Comparison of ENCODE assay signal across 10 mouse cellular contexts in genomic region chr11:43569595-43569994, GRCm38 (mm10). TPM values are rescaled to one million over a fixed set of nuclear protein-coding genes. Genes with fewer than 3 reads are reported as not detected.
A peak's percentile ranks its signal among the peaks of the same experiment; 100 is the strongest.
DNase-seq lines count a peak whose midpoint lies in the region; ATAC-seq and TF ChIP-seq lines count a peak whose summit lies in the region.
"Had no signal": no experiment of that assay in that cellular context is flagged by ENCODE, and none has a peak within 500 bp of the region (broad histone marks: within the 10 kb centered on the region; RNA-seq: fewer than 3 reads in every experiment).

No protein-coding gene starts in this region.

- peaks cover 22% of the 10 kb centered on the region for H3K4me1 ChIP-seq in forebrain, embryonic 15.5 days
- H3K4me1 ChIP-seq in lung, embryonic 14.5 days (ENCODE audit: insufficient read depth) = no peaks in the 10 kb centered on the region; the same call in 1 of the 2 replicates

- intact Hi-C loops in heart, postnatal 10 days (cut with DNase I) = loop anchor here (2.0 to 5.0 kb wide), 3 partner anchors 21 to 77 kb away; partner anchors contain the start of gene Ccnjl

- H3K4me3 ChIP-seq in forebrain, embryonic 15.5 days = no peak overlapping the region
- H3K4me3 ChIP-seq in lung, embryonic 14.5 days (ENCODE audit: low read depth, low read length) = no peak overlapping the region

- peak; percentile 80 for ATAC-seq in forebrain, embryonic 15.5 days (replicated peaks)
- peak; percentile 80 for ATAC-seq in lung, embryonic 14.5 days (ENCODE audit: insufficient read depth)

- no peak overlapping the region for H3K4me2 ChIP-seq in forebrain, embryonic 15.5 days (replicated peaks)
- H3K4me2 ChIP-seq in lung, embryonic 14.5 days = no peak overlapping the region

- no peak for TF ChIP-seq CTCF in lung, embryonic 14.5 days (IDR thresholded peaks at IDR 0.05; ENCODE audit: low read depth)

- H3K9ac ChIP-seq in forebrain, embryonic 15.5 days (replicated peaks) = no peak overlapping the region
- no peak overlapping the region for H3K9ac ChIP-seq in lung, embryonic 14.5 days

- H3K9me3 ChIP-seq in forebrain, embryonic 15.5 days = no peaks in the 10 kb centered on the region
- H3K9me3 ChIP-seq in lung, embryonic 14.5 days (ENCODE audit: low read depth, low read length) = no peaks in the 10 kb centered on the region

- no peaks in the 10 kb centered on the region for H3K36me3 ChIP-seq in forebrain, embryonic 15.5 days
- H3K36me3 ChIP-seq in lung, embryonic 14.5 days (ENCODE audit: insufficient read depth) = 0 out of 2 replicates have a peak, but pooled peaks cover 3% of the 10 kb centered on the region

- 46% methylated on average over 11 of the region's 11 CpGs for WGBS in forebrain, embryonic 15.5 days
- 70% methylated on average over 11 of the region's 11 CpGs for WGBS in lung, embryonic 14.5 days

- no peaks in the 10 kb centered on the region for H3K27me3 ChIP-seq in forebrain, embryonic 15.5 days
- H3K27me3 ChIP-seq in lung, embryonic 14.5 days (ENCODE audit: insufficient read depth, low read length) = no peaks in the 10 kb centered on the region

- H3K27ac ChIP-seq in forebrain, embryonic 15.5 days (replicated peaks) = peak overlapping the region; percentile 24; the same call in 1 of the 2 replicates
- peak overlapping the region; percentile 73 for H3K27ac ChIP-seq in lung, embryonic 14.5 days (ENCODE audit: low read depth)

- peak; percentile 45 for DNase-seq in retina, adult 2 months (ENCODE audit: low read depth, low spot score)
- no peak for DNase-seq in retina, embryonic 14.5 days (ENCODE audit: low spot score)
- DNase-seq in heart, postnatal 10 days = peak; percentile 93
- DNase-seq in kidney, postnatal 14 days = peak; percentile 87
- DNase-seq in lung, embryonic 14.5 days = peak; percentile 84
- DNase-seq in right cerebral cortex, postnatal 4 days = peak; percentile 56
- no peak for DNase-seq in embryo, embryonic 10.5 days (ENCODE audit: low spot score)

RNA-seq across cellular contexts. Expression of gene 4933415A04Rik, which starts 17.2 kb away (rescaled TPM):
- polyA plus RNA-seq in forebrain, embryonic 15.5 days (2015; fragmentation: Nextera tagmentation; extraction: Ambion mirVana) = 2.9 and 3.6 TPM in 2 replicates
- 1 to 10 TPM; 2.7 to 3.4 TPM for total RNA-seq in heart, postnatal 10 days (2021)
- polyA plus RNA-seq in lung, embryonic 14.5 days (2014; fragmentation: Nextera tagmentation; extraction: Ambion mirVana) = 6.9 and 7.6 TPM in 2 replicates

RNA-seq across cellular contexts. Expression of gene Fabp6, which starts 31.7 kb away (rescaled TPM):
- not detected in 2 replicates for polyA plus RNA-seq in forebrain, embryonic 15.5 days (2015; fragmentation: Nextera tagmentation; extraction: Ambion mirVana)
- not detected for total RNA-seq in heart, postnatal 10 days (2021)
- polyA plus RNA-seq in lung, embryonic 14.5 days (2014; fragmentation: Nextera tagmentation; extraction: Ambion mirVana) = not detected in 2 replicates
- total RNA-seq: ES-E14; neutrophil, adult 5-6 weeks had no signal

RNA-seq across cellular contexts. Expression of gene Ccnjl, which starts 41.0 kb away (rescaled TPM):
- polyA plus RNA-seq in forebrain, embryonic 15.5 days (2015; fragmentation: Nextera tagmentation; extraction: Ambion mirVana) = 11.7 and 13.5 TPM in 2 replicates
- total RNA-seq in heart, postnatal 10 days (2021) = 10 to 100 TPM; 10.2 to 11.3 TPM
- 28.1 and 32.9 TPM in 2 replicates for polyA plus RNA-seq in lung, embryonic 14.5 days (2014; fragmentation: Nextera tagmentation; extraction: Ambion mirVana)
- total RNA-seq: neutrophil, adult 5-6 weeks had no signal

Comparison
In these comparisons a context has a peak if more than half of its experiments do, and no peak if none do; other contexts are left out.
1. DNase-seq: peak in retina, adult 2 months (single experiment), heart, postnatal 10 days (2 of 2), kidney, postnatal 14 days (single experiment), lung, embryonic 14.5 days (single experiment) and right cerebral cortex, postnatal 4 days (single experiment); none in retina, embryonic 14.5 days (single experiment) and embryo, embryonic 10.5 days (single experiment).